Mouse (Mus musculus): Measurements from ENCODE around the gene AC141477.1. TPM values are rescaled to one million over a fixed set of nuclear protein-coding genes. Genes with fewer than 3 reads are reported as not detected.
A peak's percentile ranks its signal among the peaks of the same experiment; 100 is the strongest.

Gene AC141477.1
- total RNA-seq (2014; rRNA removed; ENCODE audit: low replicate concordance) (not detected in 2 replicates), polyA plus RNA-seq (2015; fragmentation: Nextera tagmentation; extraction: Ambion mirVana) (1.6 TPM in 1 of 2 replicates, not detected in the other)

- H3K4me1 ChIP-seq (ENCODE audit: control insufficient read depth, insufficient read depth) = peaks cover 21% of the 10 kb centered on the region
- no peak within 1 kb of the TSS for H3K4me3 ChIP-seq (ENCODE audit: low read depth, low read length)
- ATAC-seq (ENCODE audit: insufficient read depth, low read depth) = no peak
- DNase-seq (ENCODE audit: low spot score) = no peak
- no peaks in the 10 kb centered on the region for H3K27me3 ChIP-seq (ENCODE audit: control insufficient read depth, insufficient read depth, low read length)
- no peak within 1 kb of the TSS for H3K27ac ChIP-seq (ENCODE audit: low read depth)
- peak within 1 kb of the TSS; percentile 89; the same call in 1 of the 2 replicates for H3K4me2 ChIP-seq (ENCODE audit: low read depth, low read length)
- TF ChIP-seq CTCF (IDR thresholded peaks at IDR 0.05; ENCODE audit: low read depth) = no peak
- no peak for TF ChIP-seq EP300 (IDR thresholded peaks at IDR 0.05; ENCODE audit: low read depth)
- no peaks in the 10 kb centered on the region for H3K9me3 ChIP-seq (replicated peaks; ENCODE audit: control insufficient read depth, low read length)
- peaks cover 46% of the 10 kb centered on the region for H3K36me3 ChIP-seq (replicated peaks; ENCODE audit: control insufficient read depth, insufficient read depth, low read length)
- no peak within 1 kb of the TSS for H3K9ac ChIP-seq (replicated peaks; ENCODE audit: low read depth, low read length)
- WGBS = 93% methylated on average over 17 of the region's 17 CpGs
Measured at GRCm38 (mm10) chr10:76440281-76440680, at the start of gene AC141477.1. Gene AC141477.1, minus strand, starts transcription at chr10:76440444.

GRCm38 (mm10) chr10:76489205-76489604, 49.0 kb upstream of the AC141477.1 start:
- Histone ChIP-seq H3K36me3 (replicated peaks; ENCODE audit: control insufficient read depth, insufficient read depth, low read length) (peaks cover 89% of the 10 kb centered on the region), H3K9me3 (replicated peaks; ENCODE audit: control insufficient read depth, low read length) (no peaks in the 10 kb centered on the region), H3K27ac (ENCODE audit: low read depth) (no peak overlapping the region), H3K4me1 (ENCODE audit: control insufficient read depth, insufficient read depth) (no peaks in the 10 kb centered on the region), H3K27me3 (ENCODE audit: control insufficient read depth, insufficient read depth, low read length) (no peaks in the 10 kb centered on the region), H3K4me2 (ENCODE audit: low read depth, low read length) (no peak overlapping the region), H3K9ac (replicated peaks; ENCODE audit: low read depth, low read length) (no peak overlapping the region), H3K4me3 (ENCODE audit: low read depth, low read length) (no peak overlapping the region)
- ATAC-seq (ENCODE audit: insufficient read depth, low read depth) (no peak), DNase-seq (ENCODE audit: low spot score) (no peak)
- TF ChIP-seq EP300 (IDR thresholded peaks at IDR 0.05; ENCODE audit: low read depth) (no peak), CTCF (IDR thresholded peaks at IDR 0.05; ENCODE audit: low read depth) (no peak)
- 82% methylated on average over 15 of the region's 15 CpGs for WGBS

- WGBS = 73% methylated on average over 8 of the region's 8 CpGs
- Histone ChIP-seq H3K27me3 (ENCODE audit: control insufficient read depth, insufficient read depth, low read length) (no peaks in the 10 kb centered on the region), H3K4me3 (ENCODE audit: low read depth, low read length) (no peak overlapping the region), H3K4me2 (ENCODE audit: low read depth, low read length) (no peak overlapping the region), H3K9me3 (replicated peaks; ENCODE audit: control insufficient read depth, low read length) (no peaks in the 10 kb centered on the region), H3K36me3 (replicated peaks; ENCODE audit: control insufficient read depth, insufficient read depth, low read length) (peaks cover 89% of the 10 kb centered on the region), H3K27ac (ENCODE audit: low read depth) (no peak overlapping the region), H3K9ac (replicated peaks; ENCODE audit: low read depth, low read length) (no peak overlapping the region), H3K4me1 (ENCODE audit: control insufficient read depth, insufficient read depth) (no peaks in the 10 kb centered on the region)
- no peak for TF ChIP-seq CTCF (IDR thresholded peaks at IDR 0.05; ENCODE audit: low read depth)
- no peak for TF ChIP-seq EP300 (IDR thresholded peaks at IDR 0.05; ENCODE audit: low read depth)
- DNase-seq (ENCODE audit: low spot score) = no peak
- ATAC-seq (ENCODE audit: insufficient read depth, low read depth) = no peak
Measured at GRCm38 (mm10) chr10:76488265-76488664, 48.0 kb upstream of the AC141477.1 start.

- no peak overlapping the region for H3K27ac ChIP-seq (ENCODE audit: low read depth)
- no peaks in the 10 kb centered on the region for H3K27me3 ChIP-seq (ENCODE audit: control insufficient read depth, insufficient read depth, low read length)
- no peak overlapping the region for H3K4me2 ChIP-seq (ENCODE audit: low read depth, low read length)
- no peaks in the 10 kb centered on the region for H3K9me3 ChIP-seq (replicated peaks; ENCODE audit: control insufficient read depth, low read length)
- TF ChIP-seq CTCF (IDR thresholded peaks at IDR 0.05; ENCODE audit: low read depth) = no peak
- no peak for TF ChIP-seq EP300 (IDR thresholded peaks at IDR 0.05; ENCODE audit: low read depth)
- no peaks in the 10 kb centered on the region for H3K4me1 ChIP-seq (ENCODE audit: control insufficient read depth, insufficient read depth)
- no peak overlapping the region for H3K4me3 ChIP-seq (ENCODE audit: low read depth, low read length)
- H3K9ac ChIP-seq (replicated peaks; ENCODE audit: low read depth, low read length) = no peak overlapping the region
- WGBS = 92% methylated on average over 2 of the region's 2 CpGs
- ATAC-seq (ENCODE audit: insufficient read depth, low read depth) = no peak
- H3K36me3 ChIP-seq (replicated peaks; ENCODE audit: control insufficient read depth, insufficient read depth, low read length) = peaks cover 96% of the 10 kb centered on the region
- DNase-seq (ENCODE audit: low spot score) = no peak
Measured at GRCm38 (mm10) chr10:76486302-76486701, 46.1 kb upstream of the AC141477.1 start.

- WGBS = 31% methylated on average over 6 of the region's 6 CpGs
- Histone ChIP-seq H3K4me2 (ENCODE audit: low read depth, low read length) (no peak overlapping the region), H3K4me1 (ENCODE audit: control insufficient read depth, insufficient read depth) (no peaks in the 10 kb centered on the region), H3K9ac (replicated peaks; ENCODE audit: low read depth, low read length) (no peak overlapping the region), H3K36me3 (replicated peaks; ENCODE audit: control insufficient read depth, insufficient read depth, low read length) (peaks cover 97% of the 10 kb centered on the region), H3K9me3 (replicated peaks; ENCODE audit: control insufficient read depth, low read length) (no peaks in the 10 kb centered on the region), H3K27ac (ENCODE audit: low read depth) (0 out of 2 replicates have a peak overlapping the region, but pooled peaks have one; percentile 35), H3K4me3 (ENCODE audit: low read depth, low read length) (no peak overlapping the region), H3K27me3 (ENCODE audit: control insufficient read depth, insufficient read depth, low read length) (no peaks in the 10 kb centered on the region)
- peak; percentile 32 for DNase-seq (ENCODE audit: low spot score)
- no peak for TF ChIP-seq EP300 (IDR thresholded peaks at IDR 0.05; ENCODE audit: low read depth)
- TF ChIP-seq CTCF (IDR thresholded peaks at IDR 0.05; ENCODE audit: low read depth) = no peak
- ATAC-seq (ENCODE audit: insufficient read depth, low read depth) = peak; percentile 55
Measured at GRCm38 (mm10) chr10:76481480-76481879, 41.2 kb upstream of the AC141477.1 start.

DNA sequence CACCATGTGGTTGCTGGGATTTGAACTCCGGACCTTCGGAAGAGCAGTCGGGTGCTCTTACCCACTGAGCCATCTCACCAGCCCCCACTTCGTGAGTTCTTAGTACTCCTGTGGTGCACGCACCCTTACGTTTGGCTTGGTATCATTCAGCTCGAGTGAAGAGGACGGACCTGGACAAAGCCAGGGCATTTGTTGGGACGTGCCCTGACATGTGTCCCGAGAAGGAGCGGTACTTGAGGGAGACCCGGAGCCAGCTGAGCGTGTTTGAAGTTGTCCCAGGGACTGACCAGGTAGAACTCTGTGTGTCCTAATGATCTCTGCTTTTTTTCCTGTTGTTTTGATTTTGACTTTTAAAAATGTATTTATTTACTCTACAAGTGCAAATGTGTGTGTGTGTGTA, 40.6 kb upstream of the AC141477.1 start:
- 88% methylated on average over 12 of the region's 13 CpGs for WGBS
- H3K36me3 ChIP-seq (replicated peaks; ENCODE audit: control insufficient read depth, insufficient read depth, low read length) = peaks cover 97% of the 10 kb centered on the region

More for the DNA sequence above, 40.6 kb upstream of the AC141477.1 start:
- Histone ChIP-seq H3K9me3 (replicated peaks; ENCODE audit: control insufficient read depth, low read length) (no peaks in the 10 kb centered on the region), H3K4me1 (ENCODE audit: control insufficient read depth, insufficient read depth) (no peaks in the 10 kb centered on the region), H3K27ac (ENCODE audit: low read depth) (peak overlapping the region; percentile 35; the same call in 1 of the 2 replicates), H3K27me3 (ENCODE audit: control insufficient read depth, insufficient read depth, low read length) (no peaks in the 10 kb centered on the region), H3K4me2 (ENCODE audit: low read depth, low read length) (no peak overlapping the region), H3K4me3 (ENCODE audit: low read depth, low read length) (no peak overlapping the region), H3K9ac (replicated peaks; ENCODE audit: low read depth, low read length) (no peak overlapping the region)
- ATAC-seq (ENCODE audit: insufficient read depth, low read depth) (no peak), DNase-seq (ENCODE audit: low spot score) (no peak)
- TF ChIP-seq CTCF (IDR thresholded peaks at IDR 0.05; ENCODE audit: low read depth) = no peak
- no peak for TF ChIP-seq EP300 (IDR thresholded peaks at IDR 0.05; ENCODE audit: low read depth)
